Mouse (Mus musculus) bone marrow, adult 2 months (tissue): ENCODE measurements around the gene Pla2g5. TPM values are rescaled to one million over a fixed set of nuclear protein-coding genes. Genes with fewer than 3 reads are reported as not detected.
A peak's percentile ranks its signal among the peaks of the same experiment; 100 is the strongest.

Experiments used
- H3K27ac ChIP-seq: fragments of 200-500 bp; 2 replicates; pipeline ENCODE4 v1.5.1; 2012; ENCODE audit warnings: low read depth, mild to moderate bottlenecking, control low read depth, inconsistent platforms, low read length; ENCODE audit not compliant: control insufficient read depth, poor library complexity, insufficient read depth
- H3K4me1 ChIP-seq: fragments of 200-500 bp; 2 replicates; pipeline ENCODE4 v1.6.1; 2011; ENCODE audit warnings: low read length; ENCODE audit not compliant: control insufficient read depth, insufficient read depth
- H3K4me3 ChIP-seq: fragments of 200-500 bp; replicated peaks from 2 replicates; pipeline ENCODE3; 2011; ENCODE audit warnings: mild to moderate bottlenecking, low read depth, low read length, control low read depth; ENCODE audit not compliant: control insufficient read depth
- CTCF ChIP-seq: fragments of 200-500 bp; IDR thresholded peaks from 2 replicates; pipeline ENCODE4 v1.5.1; 2011; ENCODE audit warnings: low read length, control low read depth; ENCODE audit not compliant: control insufficient read depth, insufficient read depth
- POLR2A ChIP-seq: fragments of 200-500 bp; IDR thresholded peaks from 2 replicates; pipeline ENCODE4 v1.6.1; 2011; ENCODE audit warnings: low read depth, mild to moderate bottlenecking, control low read depth, low read length, borderline replicate concordance; ENCODE audit not compliant: control insufficient read depth
- WGBS: fragments of 180-500 bp; shearing (Covaris S2); methylation state at CpG from one replicate; pipeline ENCODE4 v1.1.7; 2018; 5-methylcytosine and 5-hydroxymethylcytosine counted together
- polyA plus RNA-seq: library from polyadenylated mRNA; stranded (reverse); fragments of >200 nt; gene quantifications from 2 replicates; pipeline ENCODE4 v1.2.4, GENCODE M21; 2011; ENCODE audit warnings: low replicate concordance; ENCODE audit not compliant: missing spikeins, insufficient read depth, insufficient read length

Pla2g5 gene
- polyA plus RNA-seq, 1 experiment = not detected

- H3K4me3 ChIP-seq = no peak overlapping the region
- WGBS = 7% methylated on average over 7 of the region's 7 CpGs
- H3K4me1 ChIP-seq = peaks cover 3% of the 10 kb centered on the region
- H3K27ac ChIP-seq = no peak overlapping the region
- TF ChIP-seq POLR2A (no peak), CTCF (peak; percentile 70)
These were observed 3.1 kb upstream of the Pla2g5 start for GRCm38 (mm10) chr4:138866413-138866812.

- WGBS = 66% methylated on average over 6 of the region's 6 CpGs
- H3K27ac ChIP-seq = no peak overlapping the region
- TF ChIP-seq POLR2A = no peak
- TF ChIP-seq CTCF = no peak
These were observed 2.7 kb upstream of the Pla2g5 start for GRCm38 (mm10) chr4:138865991-138866390.

GRCm38 (mm10) chr4:138865092-138865491, 1.8 kb upstream of the Pla2g5 start:
- WGBS = 36% methylated on average over 5 of the region's 5 CpGs
- no peak overlapping the region for H3K27ac ChIP-seq
- H3K4me1 ChIP-seq = peaks cover 3% of the 10 kb centered on the region
- TF ChIP-seq CTCF (no peak), POLR2A (no peak)
- H3K4me3 ChIP-seq = no peak overlapping the region

More at GRCm38 (mm10) chr4:138865991-138866390, 2.7 kb upstream of the Pla2g5 start:
- peaks cover 3% of the 10 kb centered on the region for H3K4me1 ChIP-seq
- H3K4me3 ChIP-seq = no peak overlapping the region

- WGBS = 11% methylated on average over 13 of the region's 13 CpGs
- no peak overlapping the region for H3K4me3 ChIP-seq
- H3K4me1 ChIP-seq = no peaks in the 10 kb centered on the region
- H3K27ac ChIP-seq = no peak overlapping the region
- TF ChIP-seq POLR2A = no peak
- peak; percentile 37; the same call in 1 of the 2 replicates for TF ChIP-seq CTCF
These were observed 3.6 kb downstream of the Pla2g5 start for GRCm38 (mm10) chr4:138859728-138860127.

GRCm38 (mm10) chr4:138859245-138859644, 4.0 kb downstream of the Pla2g5 start:
- TF ChIP-seq POLR2A = no peak
- TF ChIP-seq CTCF = 0 out of 2 replicates have a peak, but pooled peaks have one; percentile 24
- WGBS = 34% methylated on average over 9 of the region's 9 CpGs
- no peaks in the 10 kb centered on the region for H3K4me1 ChIP-seq
- H3K27ac ChIP-seq = no peak overlapping the region
- no peak overlapping the region for H3K4me3 ChIP-seq

GRCm38 (mm10) chr4:138858446-138858845, 4.8 kb downstream of the Pla2g5 start:
- H3K27ac ChIP-seq = no peak overlapping the region
- no peak overlapping the region for H3K4me3 ChIP-seq
- 63% methylated on average over 15 of the region's 15 CpGs for WGBS
- TF ChIP-seq CTCF = no peak
- TF ChIP-seq POLR2A = no peak
- H3K4me1 ChIP-seq = no peaks in the 10 kb centered on the region

- Histone ChIP-seq H3K4me3 (no peak overlapping the region), H3K27ac (no peak overlapping the region; the same call in 1 of the 2 replicates), H3K4me1 (no peaks in the 10 kb centered on the region)
- TF ChIP-seq POLR2A (no peak), CTCF (no peak)
- 14% methylated on average over 10 of the region's 10 CpGs for WGBS
These were observed 5.7 kb downstream of the Pla2g5 start for GRCm38 (mm10) chr4:138857576-138857975.

GRCm38 (mm10) chr4:138856491-138856890, 6.8 kb downstream of the Pla2g5 start:
- no peak overlapping the region for H3K4me3 ChIP-seq
- no peak overlapping the region for H3K27ac ChIP-seq
- peak; percentile 90 for TF ChIP-seq CTCF
- no peak for TF ChIP-seq POLR2A
- 15% methylated on average over 7 of the region's 7 CpGs for WGBS
- H3K4me1 ChIP-seq = no peaks in the 10 kb centered on the region

GRCm38 (mm10) chr4:138855092-138855632, 8.1 kb downstream of the Pla2g5 start:
- WGBS = 86% methylated on average over 9 of the region's 9 CpGs
- Histone ChIP-seq H3K4me1 (no peaks in the 10 kb centered on the region), H3K4me3 (no peak overlapping the region), H3K27ac (no peak overlapping the region)
- TF ChIP-seq POLR2A = no peak
- TF ChIP-seq CTCF = no peak
